10 mouse cellular contexts compared by ENCODE assay signal in the genomic region with DNA sequence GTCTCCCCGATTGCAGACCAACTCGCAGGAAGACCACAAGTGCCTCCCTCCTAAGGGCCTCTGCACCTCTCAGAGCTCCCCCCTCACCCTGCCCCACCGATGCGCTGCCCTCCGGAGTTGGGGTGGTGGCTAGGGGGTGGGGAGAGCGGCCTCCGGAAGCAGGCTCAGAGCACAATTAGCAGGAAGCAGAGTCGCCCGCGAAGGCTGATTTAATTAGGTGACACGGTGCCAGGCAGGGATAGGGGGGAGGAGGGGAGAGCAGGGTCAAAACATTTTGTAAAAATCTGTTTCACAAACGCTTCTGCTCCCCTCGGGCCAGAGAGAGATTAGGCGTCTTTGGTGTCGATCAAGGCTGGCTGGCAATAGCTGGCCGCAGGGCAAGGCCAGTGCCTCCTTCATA.
DNase-seq lines count a peak whose midpoint lies in the region; ATAC-seq lines count a peak whose summit lies in the region.
"Had no signal": no experiment of that assay in that cellular context is flagged by ENCODE, and none has a peak within 500 bp of the region (broad histone marks: within the 10 kb centered on the region; RNA-seq: fewer than 3 reads in every experiment).

No protein-coding gene starts in this region.

- 3% methylated on average over 16 of the region's 16 CpGs for WGBS in liver, embryonic 11.5 days
- 0% methylated on average over 16 of the region's 16 CpGs for WGBS in forebrain, embryonic 10.5 days
- 3% methylated on average over 16 of the region's 16 CpGs for WGBS in hindbrain, embryonic 16.5 days
- 2% methylated on average over 16 of the region's 16 CpGs for WGBS in neural tube, embryonic 13.5 days

- ATAC-seq in liver, embryonic 11.5 days (replicated peaks; ENCODE audit: low FRiP score) = no peak
- no peak for ATAC-seq in hindbrain, embryonic 16.5 days
- no peak for ATAC-seq in neural tube, embryonic 13.5 days (ENCODE audit: low read depth)

- H3K27me3 ChIP-seq in liver, embryonic 11.5 days (replicated peaks; ENCODE audit: control insufficient read depth, insufficient read depth, low read length) = peaks cover 68% of the 10 kb centered on the region
- H3K27me3 ChIP-seq in forebrain, embryonic 10.5 days (ENCODE audit: poor library complexity, severe bottlenecking) = peaks cover 100% of the 10 kb centered on the region
- peaks cover 28% of the 10 kb centered on the region for H3K27me3 ChIP-seq in hindbrain, embryonic 16.5 days (replicated peaks; ENCODE audit: control insufficient read depth, insufficient read depth, low read length)
- peaks cover 92% of the 10 kb centered on the region for H3K27me3 ChIP-seq in neural tube, embryonic 13.5 days
- H3K27me3 ChIP-seq: Patski had no signal

- no peaks in the 10 kb centered on the region for H3K36me3 ChIP-seq in liver, embryonic 11.5 days (ENCODE audit: control insufficient read depth, insufficient read depth, low read length)
- H3K36me3 ChIP-seq in forebrain, embryonic 10.5 days (replicated peaks) = no peaks in the 10 kb centered on the region
- no peaks in the 10 kb centered on the region for H3K36me3 ChIP-seq in hindbrain, embryonic 16.5 days (ENCODE audit: control insufficient read depth, insufficient read depth, low read length)
- H3K36me3 ChIP-seq in neural tube, embryonic 13.5 days = no peaks in the 10 kb centered on the region

- no peaks in the 10 kb centered on the region for H3K9me3 ChIP-seq in liver, embryonic 11.5 days (ENCODE audit: control insufficient read depth, low read length)
- H3K9me3 ChIP-seq in forebrain, embryonic 10.5 days = no peaks in the 10 kb centered on the region
- no peaks in the 10 kb centered on the region for H3K9me3 ChIP-seq in hindbrain, embryonic 16.5 days (ENCODE audit: control insufficient read depth, low read length)
- no peaks in the 10 kb centered on the region for H3K9me3 ChIP-seq in neural tube, embryonic 13.5 days
- H3K9me3 ChIP-seq: megakaryocyte, embryonic 14.5 days had no signal

- H3K27ac ChIP-seq in liver, embryonic 11.5 days (ENCODE audit: low read depth, low read length) = no peak overlapping the region
- no peak overlapping the region for H3K27ac ChIP-seq in forebrain, embryonic 10.5 days
- no peak overlapping the region for H3K27ac ChIP-seq in hindbrain, embryonic 16.5 days (ENCODE audit: low read depth, low read length)
- peak overlapping the region; percentile 63 for H3K27ac ChIP-seq in neural tube, embryonic 13.5 days (replicated peaks)

- no peak overlapping the region for H3K9ac ChIP-seq in liver, embryonic 11.5 days (ENCODE audit: low read depth, low read length)
- no peak overlapping the region; the same call in 1 of the 2 replicates for H3K9ac ChIP-seq in hindbrain, embryonic 16.5 days (ENCODE audit: low read depth, low read length)
- H3K9ac ChIP-seq in neural tube, embryonic 13.5 days = peak overlapping the region; percentile 42

- DNase-seq in liver, embryonic 11.5 days (ENCODE audit: low spot score) = no peak
- no peak for DNase-seq in liver
- DNase-seq in forebrain, embryonic 10.5 days (ENCODE audit: extremely low spot score, low spot score) = no peak
- no peak for DNase-seq in ovary, postnatal 10 days (ENCODE audit: low spot score)
- DNase-seq in right cerebral cortex, postnatal 14 days = no peak
- DNase-seq: thymus, postnatal 36 days had no signal

- H3K4me1 ChIP-seq in liver, embryonic 11.5 days (replicated peaks; ENCODE audit: control insufficient read depth, insufficient read depth, low read length) = no peaks in the 10 kb centered on the region; the same call in 1 of the 2 replicates
- H3K4me1 ChIP-seq in forebrain, embryonic 10.5 days = peaks cover 32% of the 10 kb centered on the region
- H3K4me1 ChIP-seq in hindbrain, embryonic 16.5 days (ENCODE audit: control insufficient read depth, insufficient read depth, low read depth, low read length) = peaks cover 12% of the 10 kb centered on the region
- peaks cover 39% of the 10 kb centered on the region for H3K4me1 ChIP-seq in neural tube, embryonic 13.5 days (replicated peaks)

- peak overlapping the region; percentile 33 for H3K4me2 ChIP-seq in liver, embryonic 11.5 days
- peak overlapping the region; percentile 46 for H3K4me2 ChIP-seq in hindbrain, embryonic 16.5 days (ENCODE audit: low read length)
- peak overlapping the region; percentile 45 for H3K4me2 ChIP-seq in neural tube, embryonic 13.5 days

- H3K4me3 ChIP-seq in liver, embryonic 11.5 days (ENCODE audit: low read depth, low read length) = no peak overlapping the region
- H3K4me3 ChIP-seq in forebrain, embryonic 10.5 days = peak overlapping the region; percentile 42
- H3K4me3 ChIP-seq in hindbrain, embryonic 16.5 days (ENCODE audit: low read length) = peak overlapping the region; percentile 10; the same call in 1 of the 2 replicates
- peak overlapping the region; percentile 15 for H3K4me3 ChIP-seq in neural tube, embryonic 13.5 days
- H3K4me3 ChIP-seq: megakaryocyte, embryonic 14.5 days had no signal
